Mouse (Mus musculus) cerebellum, postnatal 36 days (tissue): ENCODE results near the gene Rbm46.

Source experiments
- DNase-seq, 2 experiments: peaks; one replicate each; pipeline ENCODE4 v3.0.0; 2021 to 2022; ENCODE audit warnings: mixed read lengths in 2 of 2

Rbm46 gene

GRCm38 (mm10) chr3:82876372-82876739 is at the start of gene Rbm46:
Rbm46 (minus strand) TSS chr3:82876483.
- DNase-seq: peak; percentile 25 to 54

- no peak for DNase-seq
Observed at GRCm38 (mm10) chr3:82915632-82916031, 39.3 kb upstream of the Rbm46 start.

- DNase-seq: no peak
Observed at GRCm38 (mm10) chr3:82908671-82909070, 32.4 kb upstream of the Rbm46 start.

- DNase-seq: peak in 1 of 2 experiments; percentile 4
Observed at GRCm38 (mm10) chr3:82904211-82904908, 28.1 kb upstream of the Rbm46 start.

- DNase-seq: peak; percentile 10 to 24
Observed at GRCm38 (mm10) chr3:82903613-82904205, 27.4 kb upstream of the Rbm46 start, which contains the start of gene Lrat. Lrat (minus strand) TSS chr3:82903973.

- DNase-seq: peak in 1 of 2 experiments; percentile 5
Observed at GRCm38 (mm10) chr3:82902757-82903612, 26.7 kb upstream of the Rbm46 start.

GRCm38 (mm10) chr3:82888842-82889241 is 12.6 kb upstream of the Rbm46 start:
- DNase-seq: no peak

- peak in 1 of 2 experiments; percentile 20 for DNase-seq
Observed at GRCm38 (mm10) chr3:82877258-82877657, 975 bp upstream of the Rbm46 start.

GRCm38 (mm10) chr3:82875671-82876371 is 462 bp downstream of the Rbm46 start:
- DNase-seq: no peak

- DNase-seq: peak; percentile 25 to 65
Observed at GRCm38 (mm10) chr3:82857414-82858077, 18.7 kb downstream of the Rbm46 start.

- no peak for DNase-seq
Observed at GRCm38 (mm10) chr3:82825165-82825564, 51.1 kb downstream of the Rbm46 start.

GRCm38 (mm10) chr3:82811851-82812250 is 64.4 kb downstream of the Rbm46 start:
- DNase-seq: no peak

GRCm38 (mm10) chr3:82810334-82811120 is 65.8 kb downstream of the Rbm46 start:
- DNase-seq: no peak

- DNase-seq: no peak
Observed at GRCm38 (mm10) chr3:82809769-82810168, 66.5 kb downstream of the Rbm46 start.

GRCm38 (mm10) chr3:82808323-82808911 is 67.9 kb downstream of the Rbm46 start:
- no peak for DNase-seq

- DNase-seq: no peak
Observed at GRCm38 (mm10) chr3:82805291-82805690, 71.0 kb downstream of the Rbm46 start.

GRCm38 (mm10) chr3:82800470-82800843 is 75.8 kb downstream of the Rbm46 start:
- no peak for DNase-seq

GRCm38 (mm10) chr3:82799735-82800469 is 76.4 kb downstream of the Rbm46 start:
- peak; percentile 52 to 54 for DNase-seq

GRCm38 (mm10) chr3:82793656-82794055 is 82.6 kb downstream of the Rbm46 start:
- DNase-seq: no peak

GRCm38 (mm10) chr3:82791663-82792062 is 84.6 kb downstream of the Rbm46 start:
- no peak for DNase-seq
